In the genomic region with DNA sequence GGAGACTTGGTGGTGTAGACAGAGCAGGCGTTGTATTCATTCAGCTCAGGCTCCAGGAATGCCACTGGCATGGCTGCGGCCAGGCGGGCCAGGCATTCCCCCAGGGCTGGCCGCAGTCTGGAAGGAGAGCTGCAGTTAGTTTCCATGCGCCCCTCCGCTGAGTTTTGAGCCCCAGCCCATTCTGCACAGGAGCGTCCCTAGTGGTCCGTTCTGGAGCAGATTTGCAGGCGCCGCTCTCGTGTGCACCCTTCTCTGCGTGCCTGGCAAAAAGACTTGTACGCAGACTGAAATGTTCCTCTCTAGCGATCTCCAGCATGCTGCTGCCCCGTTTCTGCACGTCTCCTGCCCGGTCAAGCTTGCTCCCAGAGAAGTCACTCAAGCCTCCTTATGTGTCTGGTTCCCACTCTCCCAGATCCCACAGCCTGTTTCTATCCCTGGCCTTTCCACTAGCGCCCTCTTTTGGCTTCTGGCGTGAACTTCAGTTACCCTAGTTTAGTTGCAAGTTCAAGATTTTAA, we compare ENCODE assay signal across 8 mouse cellular contexts.
DNase-seq lines count a peak whose midpoint lies in the region; ATAC-seq and TF ChIP-seq lines count a peak whose summit lies in the region.

No protein-coding gene starts in this region.

- no peak overlapping the region for H3K27ac ChIP-seq in lung, embryonic 14.5 days (ENCODE audit: low read depth)
- no peak overlapping the region for H3K27ac ChIP-seq in liver, embryonic 12.5 days

- no peaks in the 10 kb centered on the region for H3K27me3 ChIP-seq in lung, embryonic 14.5 days (ENCODE audit: insufficient read depth, low read length)
- peaks cover 50% of the 10 kb centered on the region for H3K27me3 ChIP-seq in liver, embryonic 12.5 days (replicated peaks)

- no peak overlapping the region for H3K4me3 ChIP-seq in lung, embryonic 14.5 days (ENCODE audit: low read depth, low read length)
- H3K4me3 ChIP-seq in liver, embryonic 12.5 days = no peak overlapping the region

- H3K9ac ChIP-seq in lung, embryonic 14.5 days = no peak overlapping the region
- H3K9ac ChIP-seq in liver, embryonic 12.5 days = no peak overlapping the region

- H3K4me1 ChIP-seq in lung, embryonic 14.5 days (ENCODE audit: insufficient read depth) = no peaks in the 10 kb centered on the region; the same call in 1 of the 2 replicates
- H3K4me1 ChIP-seq in liver, embryonic 12.5 days = peaks cover 4% of the 10 kb centered on the region; the same call in 1 of the 2 replicates

- peak; percentile 49 for TF ChIP-seq CTCF in lung, embryonic 14.5 days (IDR thresholded peaks at IDR 0.05; ENCODE audit: low read depth)

- WGBS in lung, embryonic 14.5 days = 7% methylated on average over 19 of the region's 19 CpGs
- 9% methylated on average over 19 of the region's 19 CpGs for WGBS in liver, embryonic 12.5 days (ENCODE audit: insufficient replicate concordance)

- ATAC-seq in lung, embryonic 14.5 days (ENCODE audit: insufficient read depth) = peak; percentile 26; the same call in 1 of the 2 replicates
- no peak for ATAC-seq in liver, embryonic 12.5 days

- H3K9me3 ChIP-seq in lung, embryonic 14.5 days (ENCODE audit: low read depth, low read length) = no peaks in the 10 kb centered on the region
- no peaks in the 10 kb centered on the region for H3K9me3 ChIP-seq in liver, embryonic 12.5 days (replicated peaks)

- peak overlapping the region; percentile 38 for H3K4me2 ChIP-seq in lung, embryonic 14.5 days
- peak overlapping the region; percentile 26 for H3K4me2 ChIP-seq in liver, embryonic 12.5 days

- H3K36me3 ChIP-seq in lung, embryonic 14.5 days (ENCODE audit: insufficient read depth) = no peaks in the 10 kb centered on the region
- no peaks in the 10 kb centered on the region for H3K36me3 ChIP-seq in liver, embryonic 12.5 days

- DNase-seq in lung, embryonic 14.5 days = peak; percentile 71
- no peak for DNase-seq in lung, adult 18-20 months
- peak; percentile 79 for DNase-seq in embryo, embryonic 10.5 days (ENCODE audit: low spot score)
- DNase-seq in heart, postnatal 4 days = peak; percentile 39
- DNase-seq in retina, postnatal 1 day = peak; percentile 70
- no peak for DNase-seq in cerebellum, adult 8-10 months
- no peak for DNase-seq in ovary, adult 18-20 months (ENCODE audit: low spot score)

Comparison
In these comparisons a context has a peak if more than half of its experiments do, and no peak if none do; other contexts are left out.
1. DNase-seq: peak in lung, embryonic 14.5 days (single experiment), embryo, embryonic 10.5 days (single experiment), heart, postnatal 4 days (single experiment) and retina, postnatal 1 day (single experiment); none in lung, adult 18-20 months (0 of 2), cerebellum, adult 8-10 months (single experiment) and ovary, adult 18-20 months (single experiment).